Mouse (Mus musculus): ENCODE results near the gene Slc11a1.

DNA sequence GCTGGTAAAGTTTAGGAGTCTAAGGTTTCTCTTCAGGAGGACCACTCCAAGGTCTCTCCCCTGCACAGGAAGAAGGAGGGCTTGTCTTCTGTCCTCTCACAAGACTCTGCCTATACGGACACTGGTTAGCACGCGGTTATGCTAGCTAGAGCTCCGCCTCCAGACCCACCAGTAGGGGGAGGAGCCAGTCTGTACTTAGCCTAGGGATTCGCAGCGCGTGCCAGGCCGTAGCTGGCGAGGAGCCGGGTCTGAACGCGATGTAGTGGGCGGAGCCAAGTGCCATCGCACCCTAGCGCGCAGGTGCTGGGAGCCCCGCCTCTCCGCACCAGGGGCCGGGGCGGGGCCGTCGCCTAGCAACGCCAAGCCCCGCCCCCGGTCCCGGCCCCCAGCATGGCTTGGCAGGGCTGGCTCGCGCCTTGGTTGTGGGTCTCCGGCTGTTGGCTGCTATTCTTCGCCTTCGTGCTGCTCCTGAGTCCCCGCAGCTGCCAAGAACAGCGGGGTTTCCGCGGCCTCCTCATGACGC lies 42.7 kb upstream of the Slc11a1 start:
- TF ChIP-seq CTCF (IDR thresholded peaks at IDR 0.05; ENCODE audit: control insufficient read depth, insufficient read depth, low read length) (peak; percentile 34; the same call in 1 of the 2 replicates), POLR2A (IDR thresholded peaks at IDR 0.05; ENCODE audit: borderline replicate concordance, control insufficient read depth, low read depth, low read length) (no peak)

Measured in bone marrow, adult 2 months (tissue).